Mouse (Mus musculus) ES-Bruce4 (cell line): ENCODE measurements at regions not wholly inside any gene's neighbourhood (a gene's known extent, or its start where the extent isn't known, plus 50 kb on each side); places are given as distances from the start of the nearest gene placed in this dataset.

ENCODE experiments used
- CTCF ChIP-seq: IDR thresholded peaks from one replicate; pipeline ENCODE4 v1.8.1; 2011; ENCODE audit warnings: low read depth, low read length
- POLR2A ChIP-seq: IDR thresholded peaks from one replicate; pipeline ENCODE4 v1.8.1; 2011; ENCODE audit warnings: low read length; ENCODE audit not compliant: insufficient read depth

DNA sequence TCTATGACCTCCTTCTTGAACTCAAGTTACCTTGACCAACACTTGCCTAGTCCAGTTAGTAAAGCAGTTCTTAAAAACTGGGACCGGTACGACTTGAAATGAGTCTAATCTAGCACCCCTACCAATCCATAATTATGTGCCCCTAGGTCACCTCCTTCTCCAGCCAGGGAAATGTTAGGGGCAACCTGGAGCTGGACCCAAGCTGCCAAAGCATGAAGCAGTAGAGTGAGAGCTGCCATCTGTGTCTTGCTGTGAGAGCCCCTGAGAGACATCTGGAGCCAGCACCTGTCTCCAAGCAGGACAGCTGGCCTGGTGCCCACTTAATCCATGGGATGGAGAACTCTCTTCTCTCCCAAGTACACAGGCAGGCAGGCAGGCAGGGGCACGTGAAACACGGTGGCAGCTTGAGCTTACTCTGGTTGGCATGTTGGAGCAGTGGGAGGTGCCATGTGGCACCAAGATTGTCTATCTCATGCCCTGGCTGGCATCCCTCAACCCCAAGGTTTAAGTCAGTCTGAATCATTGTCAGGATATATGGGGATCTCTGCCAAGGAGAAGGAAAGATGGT is 1473.8 kb upstream of the Gm6569 start:
- TF ChIP-seq CTCF (no peak), POLR2A (no peak)
